Mouse (Mus musculus) erythroblast, embryonic 14.5 days (primary cell): Measurements from ENCODE around the gene Fam98a.

Experiments
- GATA1 ChIP-seq: IDR thresholded peaks from 2 replicates; pipeline ENCODE4 v1.6.1; 2012; ENCODE audit warnings: low read length, inconsistent platforms, mixed read lengths
- TAL1 ChIP-seq: IDR thresholded peaks from 3 replicates; pipeline ENCODE4 v1.6.1; 2012; ENCODE audit warnings: low read length, inconsistent platforms, mixed read lengths

DNA sequence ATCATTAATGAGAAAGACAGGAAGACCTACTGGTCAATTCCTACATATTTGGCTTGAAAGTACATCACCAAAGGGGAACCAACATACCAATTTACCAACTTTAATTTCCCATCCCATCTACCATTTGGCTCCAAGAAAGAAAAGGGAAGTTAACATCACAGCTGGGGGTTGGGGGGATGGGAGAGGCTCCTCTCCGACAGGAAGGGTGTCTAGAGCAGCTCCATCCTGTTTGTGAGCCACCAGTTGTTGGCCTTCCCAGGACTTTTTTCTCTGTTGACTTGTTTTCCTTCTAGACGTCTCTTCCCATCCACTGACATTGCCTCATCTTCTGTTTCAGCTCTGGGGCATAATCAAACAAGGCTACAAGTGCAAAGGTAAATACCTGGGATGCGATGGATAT is 27.9 kb downstream of the Fam98a start:
- no peak for TF ChIP-seq GATA1
- no peak for TF ChIP-seq TAL1
